Mouse (Mus musculus) bone marrow, adult 2 months (tissue): ENCODE measurements at regions not wholly inside any gene's neighbourhood (a gene's known extent, or its start where the extent isn't known, plus 50 kb on each side); places are given as distances from the start of the nearest gene placed in this dataset.

Experiments
- CTCF ChIP-seq: fragments of 200-500 bp; IDR thresholded peaks from 2 replicates; pipeline ENCODE4 v1.5.1; 2011; ENCODE audit warnings: low read length, control low read depth; ENCODE audit not compliant: control insufficient read depth, insufficient read depth
- POLR2A ChIP-seq: fragments of 200-500 bp; IDR thresholded peaks from 2 replicates; pipeline ENCODE4 v1.6.1; 2011; ENCODE audit warnings: low read depth, mild to moderate bottlenecking, control low read depth, low read length, borderline replicate concordance; ENCODE audit not compliant: control insufficient read depth

DNA sequence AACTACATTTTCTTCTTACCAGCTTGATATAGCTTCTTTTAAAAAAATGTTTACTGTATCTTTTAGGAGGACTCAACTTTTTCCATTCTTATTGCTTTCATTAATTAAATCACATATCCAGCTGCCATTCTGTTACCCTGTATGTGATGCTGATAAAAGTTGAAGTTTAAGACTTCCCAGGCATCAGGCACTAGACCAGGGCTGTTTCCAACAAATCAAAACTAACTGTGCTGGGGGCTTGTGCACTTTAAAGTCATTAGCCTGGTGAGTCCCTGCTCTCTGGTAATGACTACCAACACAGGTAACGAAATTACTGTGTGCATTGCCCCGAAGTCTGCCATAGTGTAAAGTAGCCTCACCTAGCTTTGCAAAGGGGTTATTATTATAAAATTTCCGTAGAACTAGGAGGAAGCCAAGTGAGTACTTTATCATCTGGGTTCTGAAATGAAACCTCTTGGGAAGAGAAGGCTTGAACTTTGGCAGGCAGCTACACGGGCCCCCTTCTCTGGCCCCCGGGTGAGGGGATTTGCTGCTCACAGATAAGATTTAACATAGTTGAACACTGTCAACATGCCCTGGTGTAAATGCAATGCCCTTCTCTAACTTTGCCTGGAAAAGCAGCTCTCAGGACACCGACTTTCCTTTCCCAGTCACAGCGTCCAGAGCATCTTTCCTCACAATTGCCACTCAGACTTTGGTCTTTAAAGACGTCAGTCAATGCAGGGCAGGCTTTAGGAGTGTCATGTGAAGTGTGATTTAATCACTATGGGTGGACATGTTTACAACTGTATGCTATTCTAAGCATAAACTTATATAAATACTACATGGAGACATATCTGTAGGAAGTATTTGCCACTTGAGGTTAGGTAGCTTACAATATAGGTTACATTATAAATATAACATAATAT is 122.1 kb upstream of the Tab2 start:
- TF ChIP-seq POLR2A (no peak), CTCF (no peak)
